Mouse (Mus musculus) E14TG2a.4 (cell line): ENCODE data around the gene Tmem256.

Experiments
- CTCF ChIP-seq: conservative IDR thresholded peaks from 2 replicates; pipeline ENCODE4 v1.5.1; 2014; ENCODE audit warnings: low read length
- NANOG ChIP-seq: IDR thresholded peaks from 2 replicates; pipeline ENCODE4 v1.6.1; 2014; ENCODE audit warnings: borderline replicate concordance, low read length, mixed read lengths
- POU5F1 ChIP-seq: IDR thresholded peaks from 2 replicates; pipeline ENCODE4 v1.6.1; 2014; ENCODE audit warnings: low read length, borderline replicate concordance

- TF ChIP-seq CTCF = no peak
- TF ChIP-seq POU5F1 = no peak
- TF ChIP-seq NANOG = no peak
These were observed 34.1 kb downstream of the Tmem256 start for GRCm38 (mm10) chr11:69872451-69872850.
